Mouse (Mus musculus) myocyte (in vitro differentiated cells): ENCODE measurements around the gene Pllp.

ENCODE experiments used
- CEBPB ChIP-seq: IDR thresholded peaks from 2 replicates; pipeline ENCODE4 v1.6.1; 2011; ENCODE audit warnings: mild to moderate bottlenecking, moderate library complexity; ENCODE audit not compliant: poor library complexity, insufficient read depth, severe bottlenecking
- MYOD1 ChIP-seq, 3 experiments: IDR thresholded peaks; one replicate each; pipeline ENCODE4 v1.6.1; 2011; ENCODE audit warnings: control low read depth in 2 of 3, low read depth in 2 of 3, mild to moderate bottlenecking in 2 of 3, moderate library complexity in 1 of 3; ENCODE audit not compliant: insufficient read length in 2 of 3, control insufficient read depth in 1 of 3
- POLR2A ChIP-seq: IDR thresholded peaks from one replicate; pipeline ENCODE4 v1.6.1; 2011; ENCODE audit warnings: low read depth, mild to moderate bottlenecking, control low read depth, moderate library complexity; ENCODE audit not compliant: insufficient read length
- POLR2AphosphoS2 ChIP-seq: IDR thresholded peaks from one replicate; pipeline ENCODE4 v1.6.1; 2011; ENCODE audit warnings: low read depth, control low read depth; ENCODE audit not compliant: insufficient read length
- TCF12 ChIP-seq: IDR thresholded peaks from one replicate; pipeline ENCODE4 v1.6.1; 2011; ENCODE audit warnings: mild to moderate bottlenecking, control low read depth; ENCODE audit not compliant: poor library complexity, insufficient read depth, severe bottlenecking

DNA sequence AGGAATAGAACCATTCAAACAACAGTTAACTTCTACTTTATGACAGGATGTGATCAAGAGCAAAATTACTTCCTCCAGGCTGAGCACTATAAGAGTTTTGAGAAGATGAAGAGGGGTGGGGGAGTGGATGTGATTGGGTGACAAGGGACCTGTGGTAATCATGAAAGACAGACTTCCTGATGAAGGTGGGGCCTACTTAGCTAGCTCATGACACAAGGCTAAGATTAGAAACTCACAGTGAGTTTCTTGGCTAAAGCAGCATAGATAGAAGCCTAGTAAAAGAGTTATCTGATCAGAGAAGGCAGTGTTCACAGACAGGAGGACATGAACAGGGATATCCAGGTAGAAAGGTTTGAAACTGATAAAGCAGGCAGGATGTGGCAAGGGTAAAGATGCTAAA lies 61.9 kb downstream of the Pllp start:
- no peak for TF ChIP-seq CEBPB
- TF ChIP-seq POLR2AphosphoS2, result no peak
- TF ChIP-seq MYOD1 (IDR thresholded peaks at IDR 0.05; ENCODE audit: control insufficient read depth in 1 of 3, insufficient read length in 2 of 3, low read depth in 2 of 3), result no peak
- no peak for TF ChIP-seq POLR2A
- TF ChIP-seq TCF12, result no peak
